Mouse (Mus musculus): ENCODE data around the gene Tnxb. TPM values are rescaled to one million over a fixed set of nuclear protein-coding genes. Genes with fewer than 3 reads are reported as not detected.
"Not testable (repeated sequence)": the region's sequence is repeated elsewhere in the genome, so short reads cannot be mapped to it uniquely, and the experiment has no call there.

Gene Tnxb
- polyA plus RNA-seq, 1 experiment: 0.77 TPM

GRCm38 (mm10) chr17:34700671-34701071 is 30.3 kb downstream of the Tnxb start:
- TF ChIP-seq CTCF (IDR thresholded peaks at IDR 0.05; ENCODE audit: control insufficient read depth, insufficient read depth, insufficient replicate concordance, low read depth, low read length): no peak
- TF ChIP-seq POLR2A (IDR thresholded peaks at IDR 0.05; ENCODE audit: control insufficient read depth, low read depth, low read length): no peak
- no peaks in the 10 kb centered on the region; the same call in 1 of the 2 replicates for H3K4me1 ChIP-seq (ENCODE audit: control insufficient read depth, insufficient read depth, low read length)

GRCm38 (mm10) chr17:34706476-34706875 is 36.1 kb downstream of the Tnxb start:
- not testable (repeated sequence) for H3K27me3 ChIP-seq (ENCODE audit: control insufficient read depth, insufficient read depth, low read length); H3K4me3 ChIP-seq (ENCODE audit: control insufficient read depth, low read depth, low read length); H3K27ac ChIP-seq (ENCODE audit: control insufficient read depth, insufficient read depth, low read depth, low read length); H3K4me1 ChIP-seq (ENCODE audit: control insufficient read depth, insufficient read depth, low read length); H3K36me3 ChIP-seq (ENCODE audit: control insufficient read depth, insufficient read depth, low read length)

More at GRCm38 (mm10) chr17:34700671-34701071, 30.3 kb downstream of the Tnxb start:
- Histone ChIP-seq H3K27ac (ENCODE audit: control insufficient read depth, insufficient read depth, low read depth, low read length) (no peak overlapping the region), H3K4me3 (ENCODE audit: control insufficient read depth, low read depth, low read length) (no peak overlapping the region), H3K36me3 (ENCODE audit: control insufficient read depth, insufficient read depth, low read length) (no peaks in the 10 kb centered on the region), H3K27me3 (ENCODE audit: control insufficient read depth, insufficient read depth, low read length) (no peaks in the 10 kb centered on the region)

GRCm38 (mm10) chr17:34712951-34713350 is 42.6 kb downstream of the Tnxb start:
- TF ChIP-seq POLR2A (IDR thresholded peaks at IDR 0.05; ENCODE audit: control insufficient read depth, low read depth, low read length) (no peak), CTCF (IDR thresholded peaks at IDR 0.05; ENCODE audit: control insufficient read depth, insufficient read depth, insufficient replicate concordance, low read depth, low read length) (peak; percentile 44; the same call in 1 of the 2 replicates)
- Histone ChIP-seq H3K4me3 (ENCODE audit: control insufficient read depth, low read depth, low read length) (no peak overlapping the region), H3K27ac (ENCODE audit: control insufficient read depth, insufficient read depth, low read depth, low read length) (no peak overlapping the region), H3K4me1 (ENCODE audit: control insufficient read depth, insufficient read depth, low read length) (no peaks in the 10 kb centered on the region), H3K27me3 (ENCODE audit: control insufficient read depth, insufficient read depth, low read length) (no peaks in the 10 kb centered on the region), H3K36me3 (ENCODE audit: control insufficient read depth, insufficient read depth, low read length) (no peaks in the 10 kb centered on the region)

- not testable (repeated sequence) for H3K27ac ChIP-seq (ENCODE audit: control insufficient read depth, insufficient read depth, low read depth, low read length); H3K27me3 ChIP-seq (ENCODE audit: control insufficient read depth, insufficient read depth, low read length); H3K36me3 ChIP-seq (ENCODE audit: control insufficient read depth, insufficient read depth, low read length); H3K4me3 ChIP-seq (ENCODE audit: control insufficient read depth, low read depth, low read length); H3K4me1 ChIP-seq (ENCODE audit: control insufficient read depth, insufficient read depth, low read length)
Measured at GRCm38 (mm10) chr17:34714181-34714907, 44.0 kb downstream of the Tnxb start.

GRCm38 (mm10) chr17:34714908-34715445 is 44.6 kb downstream of the Tnxb start:
- not testable (repeated sequence) for H3K4me3 ChIP-seq (ENCODE audit: control insufficient read depth, low read depth, low read length); H3K36me3 ChIP-seq (ENCODE audit: control insufficient read depth, insufficient read depth, low read length); H3K27ac ChIP-seq (ENCODE audit: control insufficient read depth, insufficient read depth, low read depth, low read length); H3K4me1 ChIP-seq (ENCODE audit: control insufficient read depth, insufficient read depth, low read length); H3K27me3 ChIP-seq (ENCODE audit: control insufficient read depth, insufficient read depth, low read length)

- H3K4me3 ChIP-seq (ENCODE audit: control insufficient read depth, low read depth, low read length); H3K27me3 ChIP-seq (ENCODE audit: control insufficient read depth, insufficient read depth, low read length); H3K27ac ChIP-seq (ENCODE audit: control insufficient read depth, insufficient read depth, low read depth, low read length); H3K36me3 ChIP-seq (ENCODE audit: control insufficient read depth, insufficient read depth, low read length); H3K4me1 ChIP-seq (ENCODE audit: control insufficient read depth, insufficient read depth, low read length): not testable (repeated sequence)
Measured at GRCm38 (mm10) chr17:34715451-34715850, 45.1 kb downstream of the Tnxb start.

- no peak overlapping the region for H3K4me3 ChIP-seq (ENCODE audit: control insufficient read depth, low read depth, low read length)
- H3K27ac ChIP-seq (ENCODE audit: control insufficient read depth, insufficient read depth, low read depth, low read length): no peak overlapping the region
- H3K4me1 ChIP-seq (ENCODE audit: control insufficient read depth, insufficient read depth, low read length): no peaks in the 10 kb centered on the region
- H3K27me3 ChIP-seq (ENCODE audit: control insufficient read depth, insufficient read depth, low read length): no peaks in the 10 kb centered on the region
- H3K36me3 ChIP-seq (ENCODE audit: control insufficient read depth, insufficient read depth, low read length): no peaks in the 10 kb centered on the region
- TF ChIP-seq POLR2A (IDR thresholded peaks at IDR 0.05; ENCODE audit: control insufficient read depth, low read depth, low read length) (no peak), CTCF (IDR thresholded peaks at IDR 0.05; ENCODE audit: control insufficient read depth, insufficient read depth, insufficient replicate concordance, low read depth, low read length) (no peak)
Measured at GRCm38 (mm10) chr17:34716247-34716646, 45.9 kb downstream of the Tnxb start.

GRCm38 (mm10) chr17:34717401-34717800 is 47.1 kb downstream of the Tnxb start:
- Histone ChIP-seq H3K36me3 (ENCODE audit: control insufficient read depth, insufficient read depth, low read length) (no peaks in the 10 kb centered on the region), H3K4me3 (ENCODE audit: control insufficient read depth, low read depth, low read length) (no peak overlapping the region), H3K4me1 (ENCODE audit: control insufficient read depth, insufficient read depth, low read length) (no peaks in the 10 kb centered on the region), H3K27me3 (ENCODE audit: control insufficient read depth, insufficient read depth, low read length) (no peaks in the 10 kb centered on the region), H3K27ac (ENCODE audit: control insufficient read depth, insufficient read depth, low read depth, low read length) (no peak overlapping the region)
- TF ChIP-seq POLR2A (IDR thresholded peaks at IDR 0.05; ENCODE audit: control insufficient read depth, low read depth, low read length) (no peak), CTCF (IDR thresholded peaks at IDR 0.05; ENCODE audit: control insufficient read depth, insufficient read depth, insufficient replicate concordance, low read depth, low read length) (no peak)

- H3K36me3 ChIP-seq (ENCODE audit: control insufficient read depth, insufficient read depth, low read length); H3K27me3 ChIP-seq (ENCODE audit: control insufficient read depth, insufficient read depth, low read length); H3K4me1 ChIP-seq (ENCODE audit: control insufficient read depth, insufficient read depth, low read length); H3K4me3 ChIP-seq (ENCODE audit: control insufficient read depth, low read depth, low read length); H3K27ac ChIP-seq (ENCODE audit: control insufficient read depth, insufficient read depth, low read depth, low read length): not testable (repeated sequence)
Measured at GRCm38 (mm10) chr17:34719886-34720285, 49.6 kb downstream of the Tnxb start.

- not testable (repeated sequence) for H3K4me3 ChIP-seq (ENCODE audit: control insufficient read depth, low read depth, low read length); H3K4me1 ChIP-seq (ENCODE audit: control insufficient read depth, insufficient read depth, low read length); H3K27ac ChIP-seq (ENCODE audit: control insufficient read depth, insufficient read depth, low read depth, low read length); H3K36me3 ChIP-seq (ENCODE audit: control insufficient read depth, insufficient read depth, low read length); H3K27me3 ChIP-seq (ENCODE audit: control insufficient read depth, insufficient read depth, low read length)
Measured at GRCm38 (mm10) chr17:34722238-34722637, 51.9 kb downstream of the Tnxb start.

All from testis, adult 2 months (tissue).